Mouse (Mus musculus): Measurements from ENCODE around the gene Zkscan1. TPM values are rescaled to one million over a fixed set of nuclear protein-coding genes. Genes with fewer than 3 reads are reported as not detected.
"Not testable (repeated sequence)": the region's sequence is repeated elsewhere in the genome, so short reads cannot be mapped to it uniquely, and the experiment has no call there.

Zkscan1 gene
- polyA plus RNA-seq, 1 experiment from 2014 or later, result 23.1 TPM

DNA sequence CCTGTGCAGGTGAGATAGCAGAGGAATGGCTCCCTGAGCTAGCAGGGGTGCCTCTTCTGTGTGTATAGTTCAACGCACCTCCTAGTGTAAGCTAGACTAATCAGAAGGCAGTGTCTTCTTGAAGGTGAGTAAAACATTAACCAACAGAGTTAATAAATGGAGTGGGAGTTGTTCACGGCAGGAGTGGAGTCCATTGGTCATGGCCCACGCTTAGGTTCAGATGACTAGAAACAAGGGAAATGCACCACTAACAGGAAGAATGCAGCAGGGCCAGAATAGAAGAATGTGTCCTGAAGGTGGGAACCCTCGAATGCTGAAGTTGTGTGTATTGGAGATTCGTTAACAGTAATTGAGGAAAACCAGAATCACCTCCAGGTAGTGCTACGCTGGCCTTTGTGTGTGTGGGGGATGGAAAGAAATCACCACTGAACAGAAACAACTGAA lies 4.2 kb downstream of the Zkscan1 start:
- H3K9me3 ChIP-seq (replicated peaks), result no peaks in the 10 kb centered on the region
- peaks cover 51% of the 10 kb centered on the region for H3K36me3 ChIP-seq
- no peak for DNase-seq (ENCODE audit: low spot score)

GRCm38 (mm10) chr5:138090271-138090670 lies 5.4 kb downstream of the Zkscan1 start:
- peaks cover 62% of the 10 kb centered on the region for H3K36me3 ChIP-seq
- H3K4me1 ChIP-seq, result peaks cover 14% of the 10 kb centered on the region
- H3K27me3 ChIP-seq (ENCODE audit: low read depth, poor library complexity, severe bottlenecking), result no peaks in the 10 kb centered on the region
- H3K27ac ChIP-seq (replicated peaks), result no peak overlapping the region
- H3K9me3 ChIP-seq (replicated peaks), result no peaks in the 10 kb centered on the region
- WGBS, result 93% methylated on average over 3 of the region's 3 CpGs
- peak; percentile 18 for DNase-seq (ENCODE audit: low spot score)
- no peak overlapping the region for H3K4me3 ChIP-seq

More for the DNA sequence above, 4.2 kb downstream of the Zkscan1 start:
- no peak overlapping the region for H3K4me3 ChIP-seq
- H3K27ac ChIP-seq (replicated peaks), result no peak overlapping the region
- no peaks in the 10 kb centered on the region for H3K27me3 ChIP-seq (ENCODE audit: low read depth, poor library complexity, severe bottlenecking)
- 95% methylated on average over 6 of the region's 6 CpGs for WGBS
- peaks cover 14% of the 10 kb centered on the region for H3K4me1 ChIP-seq

DNA sequence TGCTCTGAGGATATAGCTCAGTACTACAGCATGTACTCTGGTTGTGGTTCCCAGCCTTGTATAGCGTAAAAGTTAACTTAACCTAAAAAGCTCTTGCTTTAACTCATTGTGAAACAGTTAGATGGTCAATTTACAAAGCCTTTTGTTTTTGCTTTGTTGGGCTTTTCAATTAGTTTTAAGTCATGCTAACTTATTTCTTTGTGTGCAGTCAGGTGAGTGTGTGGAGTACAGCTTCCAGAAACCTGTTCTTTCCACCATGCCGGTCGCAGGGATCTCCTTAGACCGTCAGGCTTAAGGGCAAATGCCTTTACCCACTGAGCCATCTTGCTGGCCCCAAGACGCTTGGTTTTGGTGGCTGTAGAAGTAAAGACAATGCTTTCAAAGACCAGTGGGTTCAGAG lies 5.9 kb downstream of the Zkscan1 start:
- Histone ChIP-seq H3K9me3 (replicated peaks) (no peaks in the 10 kb centered on the region), H3K36me3 (peaks cover 67% of the 10 kb centered on the region), H3K27ac (replicated peaks) (no peak overlapping the region), H3K27me3 (ENCODE audit: low read depth, poor library complexity, severe bottlenecking) (no peaks in the 10 kb centered on the region), H3K4me1 (peaks cover 14% of the 10 kb centered on the region), H3K4me3 (no peak overlapping the region)
- 96% methylated on average over 5 of the region's 5 CpGs for WGBS
- DNase-seq (ENCODE audit: low spot score), result no peak

GRCm38 (mm10) chr5:138092771-138093170 lies 7.9 kb downstream of the Zkscan1 start:
- no peak for DNase-seq (ENCODE audit: low spot score)
- H3K4me3 ChIP-seq, result no peak overlapping the region
- no peaks in the 10 kb centered on the region for H3K9me3 ChIP-seq (replicated peaks)
- H3K27ac ChIP-seq (replicated peaks), result no peak overlapping the region
- H3K27me3 ChIP-seq (ENCODE audit: low read depth, poor library complexity, severe bottlenecking), result no peaks in the 10 kb centered on the region
- peaks cover 78% of the 10 kb centered on the region for H3K36me3 ChIP-seq
- 96% methylated on average over 4 of the region's 4 CpGs for WGBS
- H3K4me1 ChIP-seq, result no peaks in the 10 kb centered on the region

DNA sequence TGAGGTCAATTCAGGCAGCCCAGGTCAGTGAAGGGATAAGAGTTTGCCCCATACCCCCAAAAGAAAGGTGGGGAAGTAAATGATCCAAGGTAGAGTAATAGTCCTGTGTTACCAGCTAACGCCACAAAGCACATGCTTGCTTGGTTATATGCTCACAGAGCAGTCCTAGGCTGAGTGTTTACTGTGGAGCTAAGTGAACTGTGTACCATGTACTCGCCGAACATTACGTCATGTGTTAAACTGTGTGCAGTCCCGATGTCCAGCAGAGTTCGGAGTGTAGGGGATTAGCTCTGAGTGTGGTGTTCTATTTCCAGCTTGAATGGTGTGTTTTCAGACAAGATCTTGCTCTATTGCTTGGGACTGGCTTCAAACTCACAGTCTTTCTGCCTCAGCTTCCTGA lies 9.6 kb downstream of the Zkscan1 start:
- Histone ChIP-seq H3K36me3 (peaks cover 78% of the 10 kb centered on the region), H3K4me3 (no peak overlapping the region), H3K9me3 (replicated peaks) (no peaks in the 10 kb centered on the region; the same call in 1 of the 2 replicates), H3K27ac (replicated peaks) (no peak overlapping the region), H3K27me3 (ENCODE audit: low read depth, poor library complexity, severe bottlenecking) (no peaks in the 10 kb centered on the region), H3K4me1 (no peaks in the 10 kb centered on the region)
- WGBS, result 97% methylated on average over 6 of the region's 6 CpGs
- no peak for DNase-seq (ENCODE audit: low spot score)

GRCm38 (mm10) chr5:138104976-138105375 lies 20.1 kb downstream of the Zkscan1 start:
- Histone ChIP-seq H3K27ac (replicated peaks) (no peak overlapping the region), H3K9me3 (replicated peaks) (no peaks in the 10 kb centered on the region), H3K4me1 (peaks cover 7% of the 10 kb centered on the region), H3K4me3 (no peak overlapping the region), H3K36me3 (peaks cover 57% of the 10 kb centered on the region), H3K27me3 (ENCODE audit: low read depth, poor library complexity, severe bottlenecking) (no peaks in the 10 kb centered on the region)
- no peak for DNase-seq (ENCODE audit: low spot score)
- 91% methylated on average over 2 of the region's 2 CpGs for WGBS

- 70% methylated on average over 3 of the region's 3 CpGs for WGBS
- peaks cover 7% of the 10 kb centered on the region for H3K4me1 ChIP-seq
- H3K27me3 ChIP-seq (ENCODE audit: low read depth, poor library complexity, severe bottlenecking), result no peaks in the 10 kb centered on the region
- peaks cover 36% of the 10 kb centered on the region for H3K36me3 ChIP-seq
- no peak for DNase-seq (ENCODE audit: low spot score)
- no peak overlapping the region for H3K27ac ChIP-seq (replicated peaks)
- H3K4me3 ChIP-seq, result no peak overlapping the region
- H3K9me3 ChIP-seq (replicated peaks), result no peaks in the 10 kb centered on the region
Measured at GRCm38 (mm10) chr5:138107130-138107529, 22.2 kb downstream of the Zkscan1 start.

DNA sequence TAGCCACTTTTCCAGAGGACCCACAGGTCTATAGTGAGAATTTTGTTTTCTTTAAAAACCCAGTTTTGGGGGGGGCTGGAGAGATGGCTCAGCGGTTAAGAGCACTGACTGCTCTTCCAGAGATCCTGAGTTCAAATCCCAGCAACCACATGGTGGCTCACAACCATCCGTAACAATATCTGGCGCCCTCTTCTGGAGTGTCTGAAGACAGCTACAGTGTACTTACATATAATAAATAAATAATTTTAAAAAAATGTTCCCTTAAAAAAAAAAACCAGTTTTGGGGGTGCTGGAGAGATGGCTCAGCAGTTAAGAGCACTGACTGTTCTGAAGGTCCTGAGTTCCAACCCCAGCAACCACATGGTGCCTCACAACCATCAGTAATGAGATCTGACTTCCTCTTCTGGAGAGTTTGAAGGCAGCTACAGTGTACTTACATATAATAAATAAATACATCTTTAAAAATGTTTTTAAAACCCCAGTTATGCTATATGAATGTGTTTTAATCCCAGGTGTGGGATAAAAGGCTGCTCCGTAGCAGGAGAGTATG lies 25.0 kb downstream of the Zkscan1 start:
- not testable (repeated sequence) for H3K4me1 ChIP-seq; H3K27me3 ChIP-seq (ENCODE audit: low read depth, poor library complexity, severe bottlenecking); DNase-seq (ENCODE audit: low spot score); H3K36me3 ChIP-seq; H3K9me3 ChIP-seq (replicated peaks); H3K27ac ChIP-seq (replicated peaks); H3K4me3 ChIP-seq
- WGBS, result 63% methylated on average over 4 of the region's 4 CpGs

- Histone ChIP-seq H3K4me3 (peak within 1 kb of the TSS; percentile 72), H3K9me3 (replicated peaks) (no peaks in the 10 kb centered on the region), H3K36me3 (peaks cover 24% of the 10 kb centered on the region), H3K27me3 (ENCODE audit: low read depth, poor library complexity, severe bottlenecking) (no peaks in the 10 kb centered on the region), H3K4me1 (peaks cover 16% of the 10 kb centered on the region), H3K27ac (replicated peaks) (peak within 1 kb of the TSS; percentile 92)
- WGBS, result 7% methylated on average over 38 of the region's 38 CpGs
- peak; percentile 91 for DNase-seq (ENCODE audit: low spot score)
Measured at GRCm38 (mm10) chr5:138116255-138117198, 31.6 kb downstream of the Zkscan1 start, which contains the start of gene Zscan21. Gene Zscan21 (plus strand): TSS chr5:138116903.

- Histone ChIP-seq H3K4me1 (peaks cover 16% of the 10 kb centered on the region), H3K36me3 (peaks cover 32% of the 10 kb centered on the region), H3K27me3 (ENCODE audit: low read depth, poor library complexity, severe bottlenecking) (no peaks in the 10 kb centered on the region), H3K27ac (replicated peaks) (peak overlapping the region; percentile 92), H3K9me3 (replicated peaks) (no peaks in the 10 kb centered on the region), H3K4me3 (peak overlapping the region; percentile 72)
- WGBS, result 13% methylated on average over 16 of the region's 16 CpGs
- no peak for DNase-seq (ENCODE audit: low spot score)
Measured at GRCm38 (mm10) chr5:138117199-138118015, 32.5 kb downstream of the Zkscan1 start.

DNA sequence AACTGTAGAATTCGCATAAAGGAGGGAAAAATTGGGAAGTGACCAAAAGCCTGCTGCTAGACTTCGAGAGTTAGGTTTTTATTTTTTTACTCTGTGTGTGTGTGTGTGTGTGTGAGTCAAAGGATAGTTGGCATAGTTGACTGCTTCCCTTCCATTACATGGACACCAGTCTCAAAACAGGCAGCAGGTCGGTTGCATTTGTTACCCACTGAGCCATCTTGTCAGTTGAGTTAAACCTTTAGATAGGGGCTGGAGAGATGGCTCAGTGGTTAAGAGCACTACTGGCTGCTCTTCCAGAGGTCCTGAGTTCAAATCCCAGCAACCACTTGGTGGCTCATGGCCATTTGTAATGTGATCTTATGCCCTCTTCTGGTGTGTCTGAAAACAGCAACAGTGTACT lies 33.2 kb downstream of the Zkscan1 start:
- H3K27me3 ChIP-seq (ENCODE audit: low read depth, poor library complexity, severe bottlenecking), result no peaks in the 10 kb centered on the region
- WGBS, result 77% methylated on average over 3 of the region's 3 CpGs
- DNase-seq (ENCODE audit: low spot score), result no peak
- H3K27ac ChIP-seq (replicated peaks), result no peak overlapping the region
- H3K4me3 ChIP-seq, result peak overlapping the region; percentile 72
- H3K9me3 ChIP-seq (replicated peaks), result no peaks in the 10 kb centered on the region
- peaks cover 38% of the 10 kb centered on the region for H3K36me3 ChIP-seq
- peaks cover 16% of the 10 kb centered on the region for H3K4me1 ChIP-seq

DNA sequence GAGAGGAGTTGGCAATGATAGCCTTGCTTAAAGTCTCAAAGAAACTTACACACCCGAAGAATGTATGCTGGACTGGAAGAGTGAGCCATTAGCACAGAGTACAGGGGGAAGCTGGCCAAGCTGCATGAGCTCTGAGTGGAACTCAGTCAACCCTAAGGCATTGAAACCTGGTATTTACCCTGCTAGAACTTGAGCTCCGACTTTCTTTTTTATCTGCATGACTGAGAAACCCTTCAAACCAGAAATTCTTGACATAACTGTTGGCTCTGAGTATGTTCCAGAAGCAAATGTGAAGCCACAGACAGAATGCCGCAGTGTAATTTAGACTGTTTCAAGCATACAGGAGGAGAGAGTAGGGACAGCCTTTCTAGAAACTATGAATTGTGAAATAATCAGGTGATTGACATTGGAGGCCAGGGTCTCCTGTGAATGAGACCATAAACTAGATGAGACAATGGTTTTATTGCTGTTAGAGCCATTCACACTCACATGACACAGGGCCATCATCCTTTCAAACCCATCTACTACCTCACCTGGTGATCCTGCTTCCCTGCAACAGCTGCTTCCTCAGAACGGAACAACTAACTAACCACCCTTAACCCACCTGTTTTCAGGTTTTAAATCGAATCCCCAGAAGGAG lies 47.7 kb downstream of the Zkscan1 start:
- no peaks in the 10 kb centered on the region for H3K9me3 ChIP-seq (replicated peaks)
- H3K4me3 ChIP-seq, result no peak overlapping the region
- no peaks in the 10 kb centered on the region for H3K27me3 ChIP-seq (ENCODE audit: low read depth, poor library complexity, severe bottlenecking)
- H3K27ac ChIP-seq (replicated peaks), result no peak overlapping the region
- WGBS, result 96% methylated on average over 5 of the region's 5 CpGs
- H3K4me1 ChIP-seq, result no peaks in the 10 kb centered on the region
- no peak for DNase-seq (ENCODE audit: low spot score)
- peaks cover 84% of the 10 kb centered on the region for H3K36me3 ChIP-seq

Data from midbrain, embryonic 10.5 days (tissue).